Mouse (Mus musculus) hindbrain, embryonic 11.5 days (tissue): Measurements from ENCODE around the gene Kat14. TPM values are rescaled to one million over a fixed set of nuclear protein-coding genes. Genes with fewer than 3 reads are reported as not detected.
A peak's percentile ranks its signal among the peaks of the same experiment; 100 is the strongest.
"Not testable (repeated sequence)": the region's sequence is repeated elsewhere in the genome, so short reads cannot be mapped to it uniquely, and the experiment has no call there.

Experiments used
- ATAC-seq: fragments of 200-750 bp; cut with Nextera tagmentation; 2 replicates; pipeline ENCODE4 v1.8.0; 2017; ENCODE audit warnings: mild to moderate bottlenecking, moderate TSS enrichment, moderate library complexity; ENCODE audit not compliant: low FRiP score
- DNase-seq: peaks from one replicate; pipeline ENCODE4 v3.0.0-alpha.2; 2015; ENCODE audit warnings: low spot score
- H3K27ac ChIP-seq: fragments of 300-500 bp; sonication (generic); 2 replicates; pipeline ENCODE4 v1.5.1; 2014; ENCODE audit warnings: mild to moderate bottlenecking, low read depth, low read length
- H3K27me3 ChIP-seq: fragments of 300-500 bp; sonication (generic); 2 replicates; pipeline ENCODE4 v1.6.1; 2014; ENCODE audit warnings: mild to moderate bottlenecking, low read length, moderate library complexity, mixed read lengths; ENCODE audit not compliant: control insufficient read depth, insufficient read depth
- H3K36me3 ChIP-seq: fragments of 300-500 bp; sonication (generic); 2 replicates; pipeline ENCODE4 v1.6.1; 2014; ENCODE audit warnings: mild to moderate bottlenecking, low read length, moderate library complexity, mixed read lengths; ENCODE audit not compliant: control insufficient read depth, insufficient read depth
- H3K4me1 ChIP-seq: fragments of 300-500 bp; sonication (generic); replicated peaks from 2 replicates; pipeline ENCODE4 v1.6.1; 2014; ENCODE audit warnings: low read length, mixed read lengths; ENCODE audit not compliant: control insufficient read depth, insufficient read depth
- H3K4me2 ChIP-seq: fragments of 300-500 bp; sonication (generic); replicated peaks from 2 replicates; pipeline ENCODE4 v1.6.1; 2014; ENCODE audit warnings: mild to moderate bottlenecking, low read depth, low read length
- H3K4me3 ChIP-seq: fragments of 300-500 bp; sonication (generic); 2 replicates; pipeline ENCODE4 v1.5.1; 2014; ENCODE audit warnings: low read depth, low read length
- H3K9ac ChIP-seq: fragments of 300-500 bp; sonication (generic); 2 replicates; pipeline ENCODE4 v1.6.1; 2014; ENCODE audit warnings: low read depth, low read length
- H3K9me3 ChIP-seq: fragments of 300-500 bp; sonication (generic); 2 replicates; pipeline ENCODE4 v1.6.1; 2016; ENCODE audit warnings: low read length; ENCODE audit not compliant: control insufficient read depth
- WGBS: fragments of 180-500 bp; shearing (Covaris S2); extraction: QIAGEN DNeasy Blood & Tissue Kit; methylation state at CpG from one replicate; pipeline ENCODE4 v1.1.7; 2014; 5-methylcytosine and 5-hydroxymethylcytosine counted together
- polyA plus RNA-seq: library from polyadenylated mRNA; unstranded; fragments of >200 nt; fragmentation: Nextera tagmentation; extraction: Ambion mirVana; gene quantifications from 2 replicates; pipeline ENCODE4 v1.2.1, GENCODE M21; 2014

Kat14 gene
- polyA plus RNA-seq, 1 experiment from 2014 or later, result 30.8 TPM

GRCm38 (mm10) chr2:144333138-144333842 is 35.5 kb upstream of the Kat14 start:
- Histone ChIP-seq H3K36me3 (no peaks in the 10 kb centered on the region), H3K4me3 (peak overlapping the region; percentile 6; the same call in 1 of the 2 replicates), H3K27me3 (peaks cover 51% of the 10 kb centered on the region), H3K9me3 (no peaks in the 10 kb centered on the region), H3K27ac (no peak overlapping the region), H3K9ac (no peak overlapping the region), H3K4me1 (peaks cover 9% of the 10 kb centered on the region), H3K4me2 (peak overlapping the region; percentile 25)
- no peak for ATAC-seq
- 8% methylated on average over 28 of the region's 28 CpGs for WGBS
- peak; percentile 63 for DNase-seq

GRCm38 (mm10) chr2:144337230-144337629 is 31.6 kb upstream of the Kat14 start:
- ATAC-seq (no peak), DNase-seq (no peak)
- no peak overlapping the region for H3K4me2 ChIP-seq
- peaks cover 20% of the 10 kb centered on the region for H3K27me3 ChIP-seq
- no peak overlapping the region for H3K27ac ChIP-seq
- peaks cover 2% of the 10 kb centered on the region; the same call in 1 of the 2 replicates for H3K4me1 ChIP-seq
- no peak overlapping the region for H3K4me3 ChIP-seq
- WGBS, result 69% methylated on average over 3 of the region's 3 CpGs
- no peaks in the 10 kb centered on the region for H3K9me3 ChIP-seq
- H3K36me3 ChIP-seq, result no peaks in the 10 kb centered on the region
- H3K9ac ChIP-seq, result no peak overlapping the region

DNA sequence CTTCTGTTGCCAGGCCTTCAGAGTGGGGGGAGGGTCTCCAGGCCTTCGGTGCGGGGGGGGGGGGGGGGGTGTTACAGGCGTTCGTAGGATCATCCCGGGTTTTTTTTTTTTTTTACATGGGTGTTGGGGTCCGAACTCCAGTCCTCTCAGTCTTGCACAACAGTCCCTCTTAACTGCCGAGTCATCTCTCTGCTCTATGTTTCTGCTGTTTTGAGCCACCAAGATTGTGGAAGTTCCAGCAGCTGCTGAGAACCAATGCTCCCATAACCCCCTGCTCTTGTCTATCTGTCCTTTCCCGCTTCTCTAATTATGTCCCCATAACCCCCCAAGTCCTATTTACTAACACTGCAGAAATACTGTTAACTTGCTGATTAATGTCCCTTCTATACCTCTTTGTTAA is 31.1 kb upstream of the Kat14 start:
- ATAC-seq (no peak), DNase-seq (no peak)
- no peak overlapping the region for H3K9ac ChIP-seq
- peaks cover 2% of the 10 kb centered on the region; the same call in 1 of the 2 replicates for H3K4me1 ChIP-seq
- peaks cover 16% of the 10 kb centered on the region for H3K27me3 ChIP-seq
- WGBS, result 79% methylated on average over 7 of the region's 8 CpGs
- no peaks in the 10 kb centered on the region for H3K9me3 ChIP-seq
- H3K27ac ChIP-seq, result no peak overlapping the region
- H3K4me3 ChIP-seq, result no peak overlapping the region
- H3K36me3 ChIP-seq, result no peaks in the 10 kb centered on the region
- H3K4me2 ChIP-seq, result no peak overlapping the region

- H3K9ac ChIP-seq, DNase-seq, H3K9me3 ChIP-seq, H3K36me3 ChIP-seq, H3K27ac ChIP-seq, H3K4me1 ChIP-seq, H3K4me3 ChIP-seq, ATAC-seq, H3K4me2 ChIP-seq: not testable (repeated sequence)
- WGBS, result 74% methylated on average over 6 of the region's 6 CpGs
- H3K27me3 ChIP-seq, result peaks cover 13% of the 10 kb centered on the region
Measured at GRCm38 (mm10) chr2:144338149-144338548, 30.6 kb upstream of the Kat14 start.

- no peaks in the 10 kb centered on the region for H3K27me3 ChIP-seq
- WGBS, result 83% methylated on average over 4 of the region's 4 CpGs
- H3K4me2 ChIP-seq, result no peak overlapping the region
- H3K9ac ChIP-seq, result no peak overlapping the region
- no peak overlapping the region for H3K4me3 ChIP-seq
- DNase-seq (no peak), ATAC-seq (no peak)
- H3K36me3 ChIP-seq, result no peaks in the 10 kb centered on the region
- no peak overlapping the region for H3K27ac ChIP-seq
- H3K4me1 ChIP-seq, result no peaks in the 10 kb centered on the region
- H3K9me3 ChIP-seq, result no peaks in the 10 kb centered on the region
Measured at GRCm38 (mm10) chr2:144343158-144343557, 25.6 kb upstream of the Kat14 start.

GRCm38 (mm10) chr2:144348525-144348924 is 20.3 kb upstream of the Kat14 start:
- Histone ChIP-seq H3K9ac (no peak overlapping the region), H3K4me3 (no peak overlapping the region), H3K27me3 (no peaks in the 10 kb centered on the region), H3K27ac (no peak overlapping the region), H3K9me3 (no peaks in the 10 kb centered on the region), H3K4me1 (no peaks in the 10 kb centered on the region), H3K4me2 (no peak overlapping the region), H3K36me3 (no peaks in the 10 kb centered on the region)
- 55% methylated on average over 3 of the region's 3 CpGs for WGBS
- ATAC-seq (no peak), DNase-seq (no peak)

DNA sequence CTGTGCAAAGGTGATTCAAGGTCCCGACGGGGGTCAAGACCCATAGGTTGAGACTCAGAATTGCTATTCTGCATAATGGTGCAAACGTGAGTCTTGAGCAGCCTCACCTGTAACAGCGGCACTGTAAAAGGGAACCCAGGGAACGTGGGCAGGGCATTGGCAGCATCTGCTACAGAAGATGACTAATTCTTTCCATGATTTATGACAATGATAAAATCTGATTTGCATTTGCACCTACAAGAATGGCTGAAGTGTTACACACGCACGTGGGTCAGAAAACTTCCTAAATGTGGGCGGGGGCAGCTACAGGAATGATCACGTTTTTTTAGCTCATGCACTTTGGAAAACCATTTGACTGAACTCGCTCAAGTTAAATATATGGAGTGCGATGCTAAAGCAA is 15.9 kb upstream of the Kat14 start:
- no peak overlapping the region for H3K4me3 ChIP-seq
- no peak overlapping the region for H3K27ac ChIP-seq
- H3K9me3 ChIP-seq, result no peaks in the 10 kb centered on the region
- H3K27me3 ChIP-seq, result no peaks in the 10 kb centered on the region
- WGBS, result 87% methylated on average over 11 of the region's 11 CpGs
- no peaks in the 10 kb centered on the region for H3K4me1 ChIP-seq
- H3K9ac ChIP-seq, result no peak overlapping the region
- ATAC-seq (no peak), DNase-seq (no peak)
- no peak overlapping the region for H3K4me2 ChIP-seq
- H3K36me3 ChIP-seq, result no peaks in the 10 kb centered on the region

DNA sequence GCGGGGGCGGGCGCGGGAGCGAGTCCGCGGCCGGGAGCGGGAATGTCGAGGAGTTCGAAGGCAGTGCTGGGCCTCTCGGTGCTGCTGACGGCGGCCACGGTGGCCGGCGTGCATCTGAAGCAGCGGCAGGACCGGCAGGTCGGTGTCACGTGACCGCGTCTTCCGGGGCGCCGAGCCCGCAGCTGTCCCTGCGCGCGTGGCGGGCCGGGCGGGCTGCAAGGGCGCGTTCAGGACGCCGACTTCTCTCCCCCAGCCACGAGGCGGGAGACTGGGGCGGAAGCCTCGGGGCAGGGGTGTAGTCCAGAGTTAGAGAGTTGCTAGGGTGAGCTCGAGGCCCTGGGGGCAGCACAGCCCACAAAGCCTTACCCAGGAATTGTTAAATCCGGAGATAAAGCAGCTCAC is 238 bp downstream of the Kat14 start:
- H3K9me3 ChIP-seq, result no peaks in the 10 kb centered on the region
- H3K27ac ChIP-seq, result peak overlapping the region; percentile 92
- no peaks in the 10 kb centered on the region; the same call in 1 of the 2 replicates for H3K4me1 ChIP-seq
- peak overlapping the region; percentile 86 for H3K9ac ChIP-seq
- DNase-seq (peak; percentile 83), ATAC-seq (peak; percentile 92)
- H3K4me3 ChIP-seq, result peak overlapping the region; percentile 82
- WGBS, result under 1% methylated on average over 30 of the region's 43 CpGs
- no peaks in the 10 kb centered on the region for H3K27me3 ChIP-seq
- no peaks in the 10 kb centered on the region for H3K36me3 ChIP-seq
- peak overlapping the region; percentile 37 for H3K4me2 ChIP-seq

DNA sequence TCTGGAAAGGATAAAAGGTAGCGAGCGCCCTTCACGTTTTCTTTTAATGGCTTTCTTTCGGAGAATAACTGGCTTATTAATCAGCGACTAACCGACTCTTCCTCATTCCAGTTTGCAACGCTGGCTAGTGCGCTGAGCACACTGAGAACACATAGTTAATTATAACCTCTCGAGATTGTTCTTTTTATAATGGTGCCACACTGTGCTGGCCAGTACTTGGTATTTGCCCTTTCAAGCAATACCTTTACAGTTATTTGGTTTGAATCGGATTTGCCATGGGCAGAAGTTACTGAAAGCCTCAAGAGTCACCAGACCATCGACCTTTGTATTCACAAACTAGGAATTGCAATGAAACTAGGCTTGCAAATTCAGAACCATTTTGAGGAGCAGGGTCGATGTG is 728 bp downstream of the Kat14 start:
- ATAC-seq (peak; percentile 44; the same call in 1 of the 2 replicates), DNase-seq (no peak)
- H3K4me3 ChIP-seq, result peak overlapping the region; percentile 82
- WGBS, result 2% methylated on average over 12 of the region's 12 CpGs
- H3K27me3 ChIP-seq, result no peaks in the 10 kb centered on the region
- H3K4me2 ChIP-seq, result peak overlapping the region; percentile 37
- H3K9me3 ChIP-seq, result no peaks in the 10 kb centered on the region
- H3K27ac ChIP-seq, result peak overlapping the region; percentile 92
- H3K36me3 ChIP-seq, result no peaks in the 10 kb centered on the region
- peak overlapping the region; percentile 86 for H3K9ac ChIP-seq
- H3K4me1 ChIP-seq, result no peaks in the 10 kb centered on the region; the same call in 1 of the 2 replicates
